Mouse (Mus musculus) mature B cell (primary cell): ENCODE data around the gene Pacrg.

Experiments used
- in situ Hi-C: fragments of 300-500 bp; cut with MboI; formaldehyde crosslinking; loops from 2 replicates; pipeline ENCODE4 v1.14.3; 2019

Gene Pacrg

GRCm38 (mm10) chr17:10403186-10403585, 436.9 kb downstream of the Pacrg start:
- in situ Hi-C loops: no loop called here

GRCm38 (mm10) chr17:10402064-10402640, 438.0 kb downstream of the Pacrg start:
- in situ Hi-C loops: no loop called here

DNA sequence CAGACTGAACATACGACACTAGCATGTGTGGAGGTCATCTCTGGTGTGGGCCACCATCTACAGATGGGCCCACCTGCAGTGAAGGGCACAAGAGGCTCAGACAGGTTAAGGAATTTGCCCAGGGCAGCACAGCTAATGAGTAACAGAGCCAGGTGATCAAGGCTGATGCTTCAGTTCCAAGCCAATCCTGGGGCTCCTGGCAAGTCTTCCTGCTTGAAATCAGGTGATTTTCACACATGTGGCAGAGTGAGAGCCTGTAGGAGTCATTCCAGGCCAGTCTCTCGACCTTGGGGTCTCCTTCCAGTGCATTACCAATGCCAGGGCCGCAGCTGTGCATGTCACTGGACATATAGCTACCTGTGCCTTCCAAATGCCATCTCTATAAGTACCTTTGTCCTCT, 438.6 kb downstream of the Pacrg start:
- in situ Hi-C loops: no loop called here

DNA sequence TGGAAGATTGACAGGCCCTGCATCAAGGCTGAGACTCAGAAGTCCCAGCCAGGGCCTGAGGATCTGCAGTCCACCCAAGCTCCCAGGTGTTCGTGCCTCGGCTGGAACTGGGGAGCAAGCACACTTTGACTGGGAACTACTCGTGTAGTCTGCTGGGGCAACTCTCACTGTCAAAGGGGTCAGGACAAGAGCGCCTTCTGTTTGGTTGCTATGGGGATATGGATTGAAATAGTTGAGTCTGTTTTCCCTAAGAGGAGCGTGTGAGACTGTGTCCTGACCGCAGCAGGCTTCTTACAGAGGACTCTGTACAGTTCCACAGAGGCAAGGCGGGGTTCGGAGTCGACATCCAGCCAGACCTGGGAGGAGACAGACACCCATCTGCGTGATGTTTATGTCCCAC, 440.4 kb downstream of the Pacrg start:
- in situ Hi-C loops: no loop called here

DNA sequence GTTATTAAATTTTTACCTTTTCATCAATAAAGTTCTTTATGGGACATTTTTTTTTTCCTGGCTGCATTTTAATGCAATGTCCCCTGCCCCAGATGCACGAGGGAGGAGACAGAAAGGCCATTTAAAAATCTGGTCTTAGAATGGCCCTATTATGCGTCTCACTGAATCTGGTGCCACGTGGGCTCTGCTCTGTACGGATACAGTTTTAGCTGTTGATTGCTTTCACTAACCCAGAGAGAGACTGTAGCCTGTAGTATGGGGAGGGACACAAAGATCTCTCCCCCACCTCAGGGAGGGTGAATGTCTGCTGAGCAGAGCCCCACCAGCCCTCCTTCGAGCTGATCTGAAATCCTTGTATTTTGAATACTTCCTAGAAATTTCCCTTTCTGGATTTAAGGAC, 441.2 kb downstream of the Pacrg start:
- in situ Hi-C loops: no loop called here

- in situ Hi-C loops: no loop called here
These were observed 442.0 kb downstream of the Pacrg start for GRCm38 (mm10) chr17:10397924-10398627.

DNA sequence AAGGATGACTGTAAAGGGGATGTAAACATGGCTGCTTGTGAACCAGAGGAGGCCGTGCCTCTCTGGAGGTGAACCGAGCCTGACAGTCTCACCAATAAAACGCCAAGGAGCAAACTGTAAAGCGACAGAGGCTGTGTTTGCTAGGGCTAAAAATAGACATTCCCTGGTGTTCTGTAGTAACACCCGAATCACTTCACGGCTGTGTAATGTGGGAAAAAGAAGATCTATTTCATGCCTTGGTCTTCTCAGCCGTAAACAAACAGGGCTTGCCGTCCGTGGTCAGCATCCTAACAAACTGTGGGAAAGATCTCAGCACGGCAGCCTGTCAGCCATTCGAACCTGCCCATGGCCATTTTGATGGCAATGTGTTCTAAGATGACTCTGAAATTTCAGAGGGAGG, 442.8 kb downstream of the Pacrg start:
- in situ Hi-C loops: no loop called here

- in situ Hi-C loops: no loop called here
These were observed 443.2 kb downstream of the Pacrg start for GRCm38 (mm10) chr17:10396863-10397262.

GRCm38 (mm10) chr17:10394855-10395254, 445.3 kb downstream of the Pacrg start:
- in situ Hi-C loops: no loop called here

GRCm38 (mm10) chr17:10393766-10394165, 446.3 kb downstream of the Pacrg start:
- in situ Hi-C loops: no loop called here

DNA sequence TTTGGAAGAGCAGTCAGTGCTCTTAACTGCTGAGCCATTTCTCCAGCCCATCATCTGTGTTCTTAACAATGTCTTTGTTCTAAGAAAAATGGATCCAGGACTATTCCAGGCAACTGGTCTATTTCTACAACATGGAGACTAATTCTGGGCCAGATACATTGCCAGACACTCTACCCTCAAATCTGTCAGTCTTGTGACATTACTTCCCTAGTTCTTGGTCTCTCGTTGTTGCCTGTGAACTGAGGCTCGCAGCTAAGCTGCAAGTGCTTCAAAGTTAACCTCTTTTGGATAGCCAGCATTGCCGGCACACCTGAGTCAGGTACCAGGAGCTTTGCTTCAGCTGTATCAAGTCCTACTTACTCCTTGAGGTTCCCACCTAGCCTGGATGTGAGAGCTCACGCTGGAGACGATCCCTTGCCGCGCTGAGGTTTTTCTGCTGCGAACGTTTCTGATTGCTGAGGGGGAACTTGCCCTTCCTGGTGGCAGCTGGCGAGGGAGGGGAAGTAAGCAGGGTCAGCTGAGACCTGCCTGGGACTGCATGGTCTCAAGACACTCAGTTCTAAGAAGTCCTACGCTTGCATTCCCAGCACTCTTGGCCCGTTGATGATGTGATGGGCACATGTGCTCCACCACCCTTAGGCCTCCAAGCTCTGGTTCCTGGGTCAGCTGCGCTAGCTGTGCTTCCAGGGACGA, 447.6 kb downstream of the Pacrg start:
- in situ Hi-C loops: no loop called here

- in situ Hi-C loops: no loop called here
These were observed 449.6 kb downstream of the Pacrg start for GRCm38 (mm10) chr17:10390232-10391172.

DNA sequence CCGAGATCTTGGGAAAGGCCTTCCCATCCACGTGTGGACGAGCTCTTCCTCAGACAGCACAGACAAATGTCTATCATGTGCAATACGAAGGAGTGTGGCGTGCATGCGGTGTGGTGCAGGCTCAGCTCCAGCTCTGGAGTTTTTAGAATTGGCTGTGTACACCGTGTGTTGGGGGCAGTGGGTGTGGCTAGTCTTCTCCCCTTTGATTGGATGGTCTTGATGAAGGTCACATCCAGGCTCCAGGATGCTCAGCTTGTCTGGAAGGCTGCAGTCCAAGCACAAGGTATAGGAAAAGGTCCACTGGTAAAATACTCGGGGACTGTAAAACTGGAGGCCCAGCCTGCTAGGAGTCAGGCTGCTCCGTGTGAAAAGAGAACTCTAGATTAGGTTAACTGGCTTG, 450.4 kb downstream of the Pacrg start:
- in situ Hi-C loops: no loop called here

DNA sequence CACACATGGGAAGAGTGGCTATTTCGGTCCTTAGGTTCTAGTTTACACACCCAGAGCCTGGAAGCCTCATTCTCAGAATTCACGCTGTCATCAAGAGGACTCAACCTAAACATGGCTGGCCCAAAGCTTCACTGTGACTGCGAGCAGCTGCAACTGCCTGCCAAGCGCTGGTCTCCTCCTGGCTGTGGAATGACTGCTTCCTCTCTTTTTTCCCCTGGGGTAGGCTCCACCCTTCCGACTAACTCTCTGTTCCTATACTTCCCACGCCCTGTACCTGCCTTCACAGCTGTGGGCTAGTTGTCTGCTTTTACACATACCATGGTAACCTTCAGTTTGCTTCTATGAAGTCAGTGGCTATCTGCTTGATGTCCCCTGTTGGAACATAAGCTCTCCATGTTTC, 453.6 kb downstream of the Pacrg start:
- in situ Hi-C loops: no loop called here

GRCm38 (mm10) chr17:10383406-10383805, 456.7 kb downstream of the Pacrg start:
- in situ Hi-C loops: no loop called here

GRCm38 (mm10) chr17:10378467-10379175, 461.5 kb downstream of the Pacrg start:
- in situ Hi-C loops: no loop called here

GRCm38 (mm10) chr17:10377606-10378005, 462.5 kb downstream of the Pacrg start:
- in situ Hi-C loops: no loop called here

DNA sequence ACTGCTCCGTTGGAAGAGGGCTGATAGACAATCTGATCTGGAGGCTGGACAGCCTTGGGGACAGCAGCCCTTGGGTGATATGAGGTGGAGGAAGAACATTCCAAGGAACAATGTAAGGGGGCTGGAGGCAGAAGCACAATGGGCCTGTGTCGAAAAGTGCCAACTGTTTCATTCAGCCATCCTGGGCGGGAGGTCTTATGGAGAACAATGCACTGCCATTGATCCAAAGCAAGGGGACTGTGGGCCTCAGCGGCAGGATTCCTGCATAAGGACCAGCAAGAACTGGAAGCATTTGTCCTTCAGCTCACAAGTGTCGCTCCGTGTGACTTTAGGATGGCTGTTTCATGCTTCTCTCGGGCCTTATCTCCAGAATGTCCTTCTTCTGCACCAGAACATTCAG, 465.8 kb downstream of the Pacrg start:
- in situ Hi-C loops: no loop called here

DNA sequence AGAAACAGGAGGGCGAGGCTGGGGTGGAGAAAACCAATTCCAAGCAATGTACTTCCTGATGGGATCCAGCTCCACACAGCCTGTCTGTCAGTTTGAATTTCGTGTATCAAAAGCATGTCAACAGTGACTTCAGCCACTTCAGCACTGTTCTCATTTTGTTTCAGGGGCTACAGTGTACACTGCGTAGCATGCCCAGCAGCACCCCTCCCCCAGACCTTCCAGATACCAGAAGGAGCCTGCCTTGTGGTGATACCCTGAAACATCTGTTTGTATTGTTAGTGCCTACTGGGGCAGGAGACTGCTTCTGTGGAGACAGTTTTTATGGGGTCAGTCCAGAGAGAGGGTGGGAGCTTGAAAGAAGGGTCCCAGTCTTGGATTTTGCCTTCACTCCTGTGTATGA, 466.4 kb downstream of the Pacrg start:
- in situ Hi-C loops: no loop called here

- in situ Hi-C loops: no loop called here
These were observed 467.9 kb downstream of the Pacrg start for GRCm38 (mm10) chr17:10372001-10372785.

- in situ Hi-C loops: no loop called here
These were observed 468.6 kb downstream of the Pacrg start for GRCm38 (mm10) chr17:10371472-10371871.
